Mouse (Mus musculus) c-Kit-positive CD71-positive TER-119-positive erythroid progenitor cells, embryonic 14.5 days (primary cell): Measurements from ENCODE around the gene Bcl2l12.
"Not testable (repeated sequence)": the region's sequence is repeated elsewhere in the genome, so short reads cannot be mapped to it uniquely, and the experiment has no call there.

Experiments
- DNase-seq: peaks from one replicate; pipeline ENCODE4 v3.0.0-alpha.2; 2013; ENCODE audit warnings: low spot score

The Bcl2l12 gene

DNA sequence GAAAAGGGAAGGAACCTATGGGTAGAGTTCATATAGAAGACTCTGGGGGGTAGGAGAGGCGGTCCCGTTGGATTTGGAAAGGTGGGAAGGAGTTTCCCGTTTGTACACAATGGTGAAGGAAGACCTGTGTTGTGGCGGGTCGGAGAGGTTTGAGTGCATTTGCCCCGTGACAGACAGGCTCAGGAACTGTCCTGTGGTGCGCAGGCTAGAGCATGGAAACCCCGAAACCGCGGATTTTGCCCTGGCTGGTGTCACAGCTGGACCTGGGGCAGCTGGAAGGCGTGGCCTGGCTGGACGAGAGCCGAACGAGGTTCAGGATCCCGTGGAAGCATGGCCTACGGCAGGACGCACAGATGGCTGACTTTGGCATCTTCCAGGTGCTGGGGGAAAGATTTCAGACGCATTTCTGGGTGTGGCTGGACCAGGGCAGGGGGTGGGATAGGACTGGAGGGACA, at the start of gene Bcl2l12:
Gene Bcl2l12 (minus strand): TSS at position 212 of the 455 bp plus-strand sequence.
- DNase-seq: peak; percentile 40

DNA sequence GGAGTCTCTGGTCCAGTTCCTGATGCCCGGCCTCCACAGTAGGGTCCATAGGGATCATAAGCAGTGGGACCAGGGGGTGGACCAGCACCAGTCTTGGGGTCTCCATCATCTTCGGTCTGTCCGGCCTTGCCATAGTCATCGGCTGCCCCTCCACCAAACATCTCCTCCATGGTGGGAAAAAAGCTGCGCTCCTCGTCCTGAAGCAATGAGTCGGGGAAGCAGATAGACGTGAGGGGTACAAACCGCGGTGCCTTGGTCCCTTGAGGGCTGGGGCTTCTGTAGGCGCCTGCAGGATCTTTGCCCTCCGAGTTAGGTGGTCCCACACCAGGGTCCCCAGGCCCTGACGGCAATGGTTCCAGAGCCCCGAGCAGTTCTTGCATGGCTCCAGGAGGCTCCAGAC, 49.0 kb upstream of the Bcl2l12 start:
- DNase-seq: no peak

DNA sequence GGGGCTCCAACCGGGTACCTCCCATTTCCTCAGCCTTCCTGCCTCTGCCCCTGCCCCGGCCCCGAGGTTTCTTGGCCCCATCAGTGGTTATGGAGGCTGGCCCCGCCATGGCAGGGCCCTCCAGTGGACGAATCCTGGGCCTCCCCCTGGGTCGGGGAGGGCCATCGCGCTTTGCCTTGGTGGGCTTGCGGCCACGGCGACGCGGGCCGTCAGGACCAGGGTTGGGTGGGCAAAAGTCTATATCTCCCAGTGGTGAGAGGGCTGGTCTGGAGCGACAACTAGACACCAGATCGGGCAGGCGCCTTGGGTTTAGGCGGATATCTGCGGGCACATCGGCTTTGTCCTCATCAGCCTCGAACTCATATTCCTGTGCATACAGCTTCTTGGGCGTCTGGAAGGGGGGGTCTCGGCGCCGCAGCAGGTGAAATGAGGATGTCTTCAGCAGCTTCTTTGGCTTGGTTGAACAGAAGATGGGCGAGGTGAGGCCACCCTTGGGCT, 48.4 kb upstream of the Bcl2l12 start:
- DNase-seq: no peak

DNA sequence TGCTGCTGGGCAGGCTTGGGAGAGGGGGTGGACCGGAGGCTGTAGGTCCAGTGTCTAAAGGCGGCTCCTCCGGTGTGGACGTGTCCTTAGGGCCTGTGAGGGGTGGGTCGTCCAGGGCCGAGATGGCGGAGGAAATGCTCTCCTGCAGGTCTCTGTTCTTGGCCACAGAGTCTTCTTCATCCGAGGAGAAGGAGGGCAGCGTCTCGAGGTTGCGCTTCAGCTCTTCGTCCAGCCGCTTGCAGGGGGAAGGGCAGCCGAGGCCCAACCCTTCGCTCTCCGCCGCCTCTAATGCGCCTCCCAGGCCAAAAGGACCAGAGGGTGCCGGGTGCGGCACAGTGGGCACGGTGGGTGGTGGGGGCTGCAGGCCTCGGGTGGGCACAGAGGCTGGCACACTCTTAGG, 47.2 kb upstream of the Bcl2l12 start:
- no peak for DNase-seq

DNA sequence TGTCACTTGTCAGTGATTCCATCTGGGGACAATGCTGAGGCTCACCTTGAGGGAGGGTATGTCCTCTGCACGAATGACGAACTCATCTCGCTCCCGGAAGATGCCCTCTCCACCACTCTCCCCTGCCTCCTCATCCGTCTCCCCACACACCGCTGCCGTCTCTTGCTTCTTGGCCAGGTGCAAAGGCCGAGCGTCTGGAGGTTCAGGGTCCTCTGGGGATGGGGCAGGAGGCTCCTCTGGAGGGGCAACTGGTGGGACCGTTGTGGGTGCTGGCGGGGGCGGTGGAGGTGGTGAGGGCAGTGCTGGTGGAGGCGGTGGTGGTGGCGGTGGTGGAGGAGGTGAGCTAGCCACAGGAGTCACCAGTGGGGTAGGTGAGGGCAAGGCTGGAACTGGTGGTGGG, 44.8 kb upstream of the Bcl2l12 start:
- DNase-seq: no peak

DNA sequence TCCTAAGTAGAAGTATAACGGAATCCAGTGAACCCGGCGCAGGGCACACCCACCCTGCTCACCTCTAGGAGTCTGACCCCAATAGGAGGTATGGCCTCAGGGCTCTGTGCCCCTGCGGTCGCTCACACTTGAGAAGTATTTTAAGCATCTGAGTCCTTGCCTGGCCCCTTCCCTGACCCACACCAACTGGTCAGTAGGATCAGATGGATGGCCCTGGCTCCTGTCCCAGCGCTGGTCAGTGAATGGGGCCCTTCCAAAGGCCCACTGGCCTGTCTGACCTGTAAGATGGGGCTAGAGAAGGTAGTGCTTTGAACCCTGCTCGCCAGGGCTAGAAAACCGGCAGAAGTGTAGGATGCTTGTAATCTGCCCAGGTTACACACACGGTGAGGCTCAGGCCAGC, 42.3 kb upstream of the Bcl2l12 start:
- no peak for DNase-seq

DNA sequence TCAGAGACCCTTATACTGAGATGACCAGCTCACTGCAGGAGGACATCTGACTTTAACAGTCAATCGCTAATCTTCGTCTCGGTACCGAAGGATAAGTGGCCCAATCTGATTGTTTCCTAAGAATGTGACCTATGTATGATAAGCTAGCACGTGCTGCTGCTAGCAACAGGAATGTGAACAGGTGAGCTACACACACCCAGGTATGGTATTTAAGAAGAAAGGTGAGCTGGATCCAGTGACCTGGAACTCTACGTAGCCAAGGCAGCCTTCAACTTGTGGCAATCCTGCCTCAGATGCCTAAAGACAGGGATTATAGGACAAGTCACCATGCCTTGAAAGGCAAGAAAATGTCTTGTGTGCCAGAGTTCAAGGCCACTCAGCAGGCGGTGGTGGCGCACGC, 39.9 kb upstream of the Bcl2l12 start:
- DNase-seq: no peak

DNA sequence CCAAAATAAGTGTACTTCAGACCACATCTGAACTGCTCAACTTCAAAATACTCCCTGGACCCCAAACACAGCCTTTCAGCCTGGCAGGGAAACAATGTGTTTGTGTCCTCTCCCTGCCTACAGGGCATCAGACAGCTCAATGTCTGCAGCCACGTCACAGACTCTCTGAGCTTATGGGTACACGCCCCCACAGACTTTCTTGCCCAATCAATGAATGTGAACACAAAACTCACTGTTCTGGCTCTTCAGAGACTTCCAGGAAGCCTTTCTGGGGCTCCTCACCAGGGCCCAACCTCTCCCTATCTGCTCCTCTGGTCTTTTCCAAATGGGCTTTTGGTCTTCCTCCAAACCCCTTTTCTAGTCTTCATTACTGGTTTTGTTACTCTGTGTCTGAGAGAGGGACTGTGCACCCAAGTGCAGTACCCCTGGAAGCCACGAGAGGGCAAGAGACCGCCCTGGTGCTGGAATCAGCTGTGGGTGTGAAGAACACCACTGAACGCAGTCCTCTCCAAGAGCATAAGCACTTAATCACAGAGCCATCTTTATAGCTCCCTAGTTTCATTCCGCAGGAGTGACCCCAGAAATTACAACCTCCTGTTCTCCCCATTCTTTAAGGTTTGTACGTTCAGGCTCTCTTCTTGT, 39.3 kb upstream of the Bcl2l12 start:
- peak; percentile 64 for DNase-seq

DNA sequence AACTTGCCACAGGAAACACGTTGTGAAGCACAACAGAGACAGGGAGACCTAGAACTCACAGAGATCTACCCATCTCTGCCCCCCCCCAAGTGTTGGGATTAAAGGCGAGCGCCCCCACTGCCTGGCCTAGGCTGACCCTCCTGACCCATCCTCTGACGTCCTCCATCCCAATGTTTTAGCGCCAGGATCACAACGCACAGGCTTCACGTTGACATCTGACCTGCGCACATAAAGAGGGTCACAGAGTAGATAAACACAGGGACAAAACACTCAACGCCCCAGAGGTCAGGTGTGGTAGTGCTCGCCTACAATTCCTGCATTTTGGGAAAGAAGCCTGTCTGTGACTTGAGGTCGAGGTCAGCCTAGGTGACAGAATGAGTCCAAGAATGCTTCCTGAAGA, 38.2 kb upstream of the Bcl2l12 start:
- no peak for DNase-seq

DNA sequence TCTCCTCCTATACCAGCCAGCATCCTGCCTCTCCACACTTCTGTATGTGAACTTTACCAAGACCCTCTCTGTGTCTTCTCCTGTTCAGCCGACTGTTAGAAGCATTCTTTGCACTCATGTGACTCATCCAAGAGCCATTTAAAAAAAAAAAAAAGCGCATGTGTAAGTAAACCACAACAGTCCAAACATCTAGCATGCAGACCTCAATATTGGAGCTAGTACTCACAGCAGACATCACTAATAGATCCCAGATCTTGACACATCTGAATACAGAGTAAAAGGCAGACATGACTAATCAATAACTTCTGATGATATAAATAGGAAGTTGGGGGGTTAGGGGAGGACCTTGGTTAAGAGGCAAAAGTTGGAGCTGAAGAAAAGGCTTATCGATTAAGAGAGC, 37.1 kb upstream of the Bcl2l12 start:
- no peak for DNase-seq

DNA sequence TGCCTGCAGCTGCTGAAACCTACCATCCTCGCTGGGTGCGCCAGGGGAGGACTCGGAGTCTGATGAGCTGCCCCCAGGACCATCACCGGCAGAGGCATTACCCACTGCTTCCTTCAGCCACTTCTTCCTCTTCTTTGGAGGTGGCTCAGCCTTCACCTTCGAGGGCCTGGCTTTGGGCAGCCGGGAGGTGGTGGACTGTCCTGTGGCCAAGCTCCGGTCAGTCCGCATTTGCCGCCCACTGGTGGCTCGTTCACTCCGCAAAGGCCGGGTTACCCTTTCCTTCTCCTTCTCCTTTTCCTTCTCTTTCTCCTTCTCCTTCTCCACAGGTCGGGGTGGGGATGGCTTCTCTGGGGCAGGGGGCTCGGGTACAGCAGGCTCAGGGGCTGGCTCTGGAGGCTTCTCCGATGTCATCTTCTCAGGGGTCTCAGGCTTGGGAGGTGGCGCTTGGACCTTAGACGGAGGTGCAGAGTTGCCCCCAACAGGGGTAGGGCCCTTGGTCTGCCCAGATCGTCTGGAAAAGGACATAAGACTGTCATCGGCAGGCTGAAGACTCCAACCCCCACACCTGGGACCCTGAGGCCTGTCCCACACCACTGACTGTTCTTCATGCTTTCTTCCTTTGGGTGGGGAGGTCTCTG, 35.3 kb upstream of the Bcl2l12 start:
- no peak for DNase-seq

DNA sequence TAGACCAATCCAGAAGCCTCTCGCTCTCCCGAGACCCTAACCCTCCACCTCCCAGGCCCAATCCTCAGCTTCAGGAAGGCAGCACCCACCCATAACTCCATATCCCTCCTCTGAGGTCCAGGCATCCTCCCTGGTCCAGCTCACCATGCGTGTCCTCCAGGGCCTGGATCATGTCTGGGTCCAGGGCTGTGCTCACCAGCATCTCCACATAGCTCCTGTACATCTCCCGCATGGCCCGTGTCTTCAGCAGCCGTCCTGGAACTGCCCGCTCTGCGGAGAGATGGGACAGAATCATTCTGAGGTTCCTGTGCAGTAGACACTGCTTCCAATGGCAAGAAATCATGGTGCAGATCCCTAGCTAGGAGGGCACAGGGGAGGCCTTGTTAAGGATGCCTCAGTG, 32.3 kb upstream of the Bcl2l12 start:
- no peak for DNase-seq

DNA sequence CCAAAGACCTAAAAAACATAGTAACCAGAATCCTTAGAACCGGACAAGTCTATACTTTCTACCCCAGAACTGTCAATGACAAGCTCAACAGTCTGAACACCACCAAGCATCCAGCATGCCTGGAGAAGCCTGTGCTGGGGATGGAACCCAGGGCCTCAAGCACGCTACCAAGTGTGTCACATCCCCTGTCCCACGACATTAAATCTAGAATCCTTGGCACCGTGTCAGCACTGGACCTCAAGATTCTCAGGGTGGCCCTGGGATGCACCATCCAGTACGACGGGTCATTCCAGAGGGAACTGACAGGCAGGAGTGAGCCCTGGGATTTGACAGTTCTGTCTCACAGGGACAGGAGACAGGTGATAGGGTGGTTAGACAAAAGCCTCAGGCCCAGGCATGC, 31.5 kb upstream of the Bcl2l12 start:
- DNase-seq: no peak

DNA sequence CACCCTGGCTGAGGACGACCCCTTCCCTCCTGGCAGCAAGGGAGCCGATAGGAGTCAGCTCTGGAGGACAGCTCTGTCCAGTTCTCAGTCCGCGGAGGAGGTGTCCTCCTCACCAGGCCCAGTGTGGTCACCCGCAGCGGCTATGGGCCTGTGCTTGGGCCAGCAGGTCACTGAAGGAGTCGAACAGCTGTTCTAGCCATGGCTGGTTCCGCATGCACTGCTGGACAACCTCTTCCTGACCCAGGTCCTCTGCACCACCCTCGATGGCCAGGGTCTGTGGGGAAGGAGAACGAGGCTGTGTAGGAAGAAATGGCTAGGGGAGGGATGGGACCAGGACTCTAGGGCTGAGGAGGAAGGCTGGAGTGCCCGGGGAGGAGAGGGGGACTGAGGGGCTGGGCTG, 29.8 kb upstream of the Bcl2l12 start:
- no peak for DNase-seq

DNA sequence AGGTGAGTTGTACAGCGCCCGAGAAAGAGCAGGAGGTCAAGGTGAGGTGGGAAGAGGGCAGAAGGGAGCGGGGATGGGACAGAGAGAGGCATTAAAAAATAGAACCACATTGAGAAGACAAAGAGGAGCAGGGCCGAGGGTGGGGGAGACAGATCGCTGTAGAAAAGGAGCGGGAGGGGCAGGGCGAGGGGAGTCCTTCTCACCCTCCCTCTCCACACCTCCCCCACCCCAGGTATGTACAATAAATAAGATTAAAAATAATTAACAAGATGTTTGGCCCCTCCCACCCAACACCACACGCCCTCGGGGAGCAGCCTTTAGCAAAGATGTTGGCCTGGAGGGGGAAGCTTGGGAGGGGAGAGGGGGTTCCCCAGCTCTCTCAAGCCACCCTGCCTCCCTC, 29.2 kb upstream of the Bcl2l12 start:
- DNase-seq: no peak

DNA sequence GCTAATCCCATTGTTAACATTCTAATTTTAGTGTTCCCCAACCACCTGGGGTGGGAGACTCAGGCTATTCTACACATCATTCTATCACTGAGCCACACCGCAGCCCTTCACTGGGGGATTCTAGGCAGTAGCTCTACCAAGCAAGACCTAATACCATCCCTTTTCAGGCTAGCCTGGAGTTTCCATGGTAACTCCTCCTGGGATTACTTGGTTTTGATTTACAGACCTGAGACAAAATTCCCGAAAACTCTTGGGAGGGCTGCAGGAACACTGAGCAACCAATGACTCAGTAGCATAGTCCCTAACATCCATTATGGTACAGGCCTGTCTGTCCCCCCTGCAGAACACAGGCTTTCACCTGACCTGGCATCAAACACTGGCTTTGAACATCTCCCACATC, 27.7 kb upstream of the Bcl2l12 start:
- DNase-seq: no peak

DNA sequence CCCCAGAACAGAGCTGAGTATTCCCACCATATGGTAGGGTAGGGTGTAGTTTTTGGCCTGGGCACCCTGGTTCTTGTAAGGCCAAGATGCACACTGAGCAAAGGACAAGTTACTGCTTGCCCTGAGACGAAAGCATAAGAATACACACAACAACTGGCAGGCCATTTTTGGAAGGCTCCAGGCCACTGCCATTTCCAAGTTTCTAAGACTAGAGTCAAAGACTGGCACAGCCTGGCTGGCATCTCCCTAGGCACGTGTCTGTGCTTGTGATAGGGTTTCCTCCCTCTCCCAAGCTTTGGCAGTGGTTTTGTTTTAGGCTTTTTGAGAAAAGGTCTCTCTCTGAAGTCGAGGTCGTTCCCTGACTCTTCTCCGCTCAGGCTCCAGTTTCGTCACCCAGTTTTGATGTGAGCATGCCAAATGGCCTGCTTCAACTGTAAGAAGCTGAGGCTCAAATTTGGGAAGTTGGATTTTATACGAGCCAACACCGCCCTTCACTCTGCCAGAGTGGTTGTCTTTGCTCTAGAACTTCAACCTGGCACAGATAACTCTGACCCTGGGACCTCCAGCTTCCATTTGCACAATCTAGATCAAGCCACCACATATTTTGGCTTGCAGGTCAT, 27.2 kb upstream of the Bcl2l12 start:
- DNase-seq: no peak

DNA sequence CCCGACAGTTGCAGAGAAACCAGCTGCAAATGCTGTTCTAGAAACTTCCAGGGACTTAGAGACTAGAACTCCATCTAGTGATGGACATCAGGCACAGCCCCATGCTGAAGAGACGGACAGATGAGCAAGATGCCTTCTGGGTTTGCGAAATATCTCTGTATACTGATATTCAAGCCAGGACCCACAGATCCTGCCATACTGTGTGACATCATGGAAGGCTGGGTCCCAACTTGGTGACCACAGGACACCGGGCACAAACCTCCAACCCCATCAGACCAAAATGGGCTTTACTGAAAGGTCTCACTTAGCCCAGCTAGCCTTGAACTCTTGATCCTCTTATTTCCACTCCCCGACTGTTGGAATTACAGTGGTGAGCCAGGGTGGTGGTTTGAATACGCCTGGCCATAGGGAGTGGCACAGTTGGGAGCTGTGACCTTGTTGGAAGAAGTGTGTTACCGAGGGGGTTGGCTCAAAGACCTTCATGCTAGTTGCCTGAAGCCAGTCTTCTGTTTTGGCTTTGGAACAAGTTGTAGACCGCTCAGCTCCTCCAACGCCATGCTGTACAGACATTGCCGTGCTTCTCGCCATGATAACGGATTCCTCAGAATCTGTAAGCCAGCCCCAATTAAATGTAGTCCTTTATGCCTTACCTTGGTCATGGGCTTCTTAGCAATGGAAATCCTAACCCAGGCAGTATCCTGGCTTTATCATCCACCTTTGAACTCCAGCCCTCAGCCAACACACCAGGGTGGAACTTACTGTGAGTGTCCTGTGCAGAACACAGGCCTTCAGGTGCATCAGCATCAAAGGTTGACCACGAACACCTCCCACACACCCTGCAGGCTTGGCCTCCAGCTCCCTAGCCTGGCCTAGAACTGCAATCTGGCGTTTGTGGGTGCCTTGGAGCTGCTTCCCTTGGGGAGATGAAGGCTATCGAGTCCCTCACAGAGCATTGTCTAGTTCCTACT, 26.1 kb upstream of the Bcl2l12 start:
- no peak for DNase-seq

DNA sequence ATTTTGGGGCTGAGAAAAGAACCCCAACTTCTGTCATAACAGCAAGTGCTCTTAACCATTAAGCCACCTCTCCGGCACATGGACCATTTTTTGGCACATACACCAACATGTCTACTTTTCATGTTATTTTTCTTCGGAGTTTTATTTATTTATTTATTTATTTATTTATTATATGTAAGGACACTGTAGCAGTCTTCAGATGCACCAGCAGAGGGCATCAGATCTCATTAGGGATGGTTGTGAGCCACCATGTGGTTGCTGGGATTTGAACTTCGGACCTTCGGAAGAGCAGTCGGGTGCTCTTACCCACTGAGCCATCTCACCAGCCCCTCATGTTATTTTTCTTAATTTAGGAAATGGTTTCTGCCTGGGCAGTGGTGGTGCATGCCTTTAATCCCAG, 25.2 kb upstream of the Bcl2l12 start:
- DNase-seq: not testable (repeated sequence)

DNA sequence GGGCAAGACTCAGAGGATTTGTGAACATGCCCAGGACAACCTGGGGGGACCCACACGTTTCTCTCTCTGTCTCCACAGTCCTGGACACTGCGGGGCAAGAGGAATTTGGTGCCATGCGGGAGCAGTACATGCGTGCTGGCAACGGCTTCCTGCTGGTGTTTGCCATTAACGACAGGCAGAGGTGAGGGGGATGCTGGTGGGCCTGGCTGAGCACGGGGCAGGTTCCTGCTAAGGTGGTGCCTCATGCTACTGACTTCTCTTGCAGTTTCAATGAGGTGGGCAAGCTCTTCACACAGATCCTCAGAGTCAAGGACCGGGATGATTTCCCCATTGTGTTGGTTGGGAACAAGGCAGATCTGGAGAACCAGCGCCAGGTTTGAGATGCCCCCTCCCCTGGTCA, 21.7 kb upstream of the Bcl2l12 start:
- DNase-seq: no peak

DNA sequence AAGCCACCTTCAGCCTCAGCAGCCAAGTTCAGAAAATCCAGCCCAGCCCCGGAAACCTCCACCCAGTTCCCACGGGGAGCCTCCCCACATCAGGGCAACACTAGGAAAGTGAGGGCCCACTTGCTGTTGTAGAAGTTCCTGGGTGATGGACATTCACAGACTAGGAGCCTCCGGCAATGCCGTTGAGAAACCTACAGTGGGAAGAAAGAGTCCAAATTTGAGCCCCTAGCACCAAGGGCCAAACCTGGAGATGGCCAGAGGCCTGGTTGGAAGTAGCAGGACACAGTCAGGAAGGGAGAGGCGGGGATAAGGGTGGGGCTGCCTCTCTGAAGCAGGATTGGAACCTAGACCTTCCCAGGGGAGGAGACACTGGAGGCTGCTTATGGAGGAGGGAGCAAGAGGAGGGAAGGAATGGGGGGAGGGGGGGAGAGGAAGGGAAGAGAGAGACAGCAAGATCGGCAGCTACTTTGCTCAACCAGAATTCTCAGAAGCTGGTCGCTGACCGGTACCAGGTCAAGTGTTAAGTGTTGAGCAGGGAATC, 20.6 kb upstream of the Bcl2l12 start:
- DNase-seq: no peak
